Comparison of ENCODE assay signal across 9 mouse cellular contexts in genomic region chr5:77217724-77218123, GRCm38 (mm10). TPM values are rescaled to one million over a fixed set of nuclear protein-coding genes. Genes with fewer than 3 reads are reported as not detected.
DNase-seq lines count a peak whose midpoint lies in the region; ATAC-seq lines count a peak whose summit lies in the region.
"Had no signal": no experiment of that assay in that cellular context is flagged by ENCODE, and none has a peak within 500 bp of the region (broad histone marks: within the 10 kb centered on the region; RNA-seq: fewer than 3 reads in every experiment).

No protein-coding gene starts in this region.

- no peaks in the 10 kb centered on the region for H3K36me3 ChIP-seq in heart, embryonic 14.5 days (ENCODE audit: control insufficient read depth, insufficient read depth, low read length)
- no peaks in the 10 kb centered on the region for H3K36me3 ChIP-seq in embryonic facial prominence, embryonic 15.5 days
- H3K36me3 ChIP-seq in liver, embryonic 12.5 days, result no peaks in the 10 kb centered on the region
- H3K36me3 ChIP-seq: G1E had no signal

- 15% methylated on average over 2 of the region's 2 CpGs for WGBS in heart, embryonic 14.5 days
- 12% methylated on average over 2 of the region's 2 CpGs for WGBS in embryonic facial prominence, embryonic 15.5 days
- WGBS in liver, embryonic 12.5 days (ENCODE audit: insufficient replicate concordance), result 14% methylated on average over 2 of the region's 2 CpGs

- no peak for DNase-seq in heart, adult 11 months
- DNase-seq in 3T3-L1 (ENCODE audit: low read depth, low spot score), result peak; percentile 74
- DNase-seq in cerebellum, postnatal 25 days, result no peak
- DNase-seq in spleen, postnatal 36 days (ENCODE audit: low spot score in 2 of 2), result no peak
- DNase-seq in adrenal gland, adult 2 months, result no peak

- no peaks in the 10 kb centered on the region for H3K9me3 ChIP-seq in heart, embryonic 14.5 days (ENCODE audit: control insufficient read depth, low read length)
- H3K9me3 ChIP-seq in embryonic facial prominence, embryonic 15.5 days (replicated peaks), result no peaks in the 10 kb centered on the region
- no peaks in the 10 kb centered on the region for H3K9me3 ChIP-seq in liver, embryonic 12.5 days (replicated peaks)

- peak; percentile 50; the same call in 1 of the 2 replicates for ATAC-seq in heart, embryonic 14.5 days (ENCODE audit: insufficient number of reproducible peaks, insufficient read depth, low FRiP score, low read depth)
- ATAC-seq in embryonic facial prominence, embryonic 15.5 days (ENCODE audit: insufficient number of reproducible peaks, low FRiP score, low TSS enrichment, low read depth), result peak; percentile 62; the same call in 1 of the 2 replicates
- ATAC-seq in liver, embryonic 12.5 days, result no peak

- no peaks in the 10 kb centered on the region for H3K4me1 ChIP-seq in heart, embryonic 14.5 days (ENCODE audit: control insufficient read depth in 2 of 2, insufficient read depth in 2 of 2, low read length in 2 of 2)
- 0 out of 2 replicates have a peak, but pooled peaks cover 4% of the 10 kb centered on the region for H3K4me1 ChIP-seq in embryonic facial prominence, embryonic 15.5 days
- H3K4me1 ChIP-seq in liver, embryonic 12.5 days, result 0 out of 2 replicates have a peak, but pooled peaks cover 5% of the 10 kb centered on the region

- H3K9ac ChIP-seq in heart, embryonic 14.5 days (ENCODE audit: low read length), result no peak overlapping the region
- no peak overlapping the region for H3K9ac ChIP-seq in embryonic facial prominence, embryonic 15.5 days
- H3K9ac ChIP-seq in liver, embryonic 12.5 days, result no peak overlapping the region

- H3K27ac ChIP-seq in heart, embryonic 14.5 days (replicated peaks in 1 of 2; ENCODE audit: control insufficient read depth in 1 of 2, insufficient read depth in 1 of 2, low read depth in 2 of 2, low read length in 2 of 2), result no peak overlapping the region
- H3K27ac ChIP-seq in embryonic facial prominence, embryonic 15.5 days (replicated peaks), result no peak overlapping the region
- no peak overlapping the region for H3K27ac ChIP-seq in liver, embryonic 12.5 days

- peak overlapping the region in 1 of 2 experiments; percentile 21; a peak in 1 of 4 replicates for H3K4me3 ChIP-seq in heart, embryonic 14.5 days (ENCODE audit: control insufficient read depth in 1 of 2, insufficient read depth in 1 of 2, low read depth in 1 of 2, low read length in 2 of 2)
- 0 out of 2 replicates have a peak overlapping the region, but pooled peaks have one; percentile 24 for H3K4me3 ChIP-seq in embryonic facial prominence, embryonic 15.5 days (replicated peaks)
- no peak overlapping the region; the same call in 1 of the 2 replicates for H3K4me3 ChIP-seq in liver, embryonic 12.5 days

- peak overlapping the region; percentile 42 for H3K4me2 ChIP-seq in heart, embryonic 14.5 days (ENCODE audit: low read length)
- peak overlapping the region; percentile 33 for H3K4me2 ChIP-seq in embryonic facial prominence, embryonic 15.5 days (replicated peaks)
- peak overlapping the region; percentile 48 for H3K4me2 ChIP-seq in liver, embryonic 12.5 days

- no peaks in the 10 kb centered on the region for H3K27me3 ChIP-seq in heart, embryonic 14.5 days (ENCODE audit: control insufficient read depth, insufficient read depth, low read length)
- no peaks in the 10 kb centered on the region for H3K27me3 ChIP-seq in embryonic facial prominence, embryonic 15.5 days
- H3K27me3 ChIP-seq in liver, embryonic 12.5 days (replicated peaks), result no peaks in the 10 kb centered on the region; the same call in 1 of the 2 replicates

RNA-seq across cellular contexts. Expression of gene Spink2, which starts 6.5 kb away (rescaled TPM):
- 4.7 and 5.3 TPM in 2 replicates for polyA plus RNA-seq in heart, embryonic 14.5 days (2014; fragmentation: Nextera tagmentation; extraction: Ambion mirVana)
- 1.6 and 2.0 TPM in 2 replicates for polyA plus RNA-seq in embryonic facial prominence, embryonic 15.5 days (2015; fragmentation: Nextera tagmentation; extraction: Ambion mirVana)
- polyA plus RNA-seq in liver, embryonic 12.5 days (2016; fragmentation: Nextera tagmentation; extraction: Ambion mirVana), result 0.23 TPM in 1 of 2 replicates, not detected in the other
- total RNA-seq in adrenal gland, adult 2 months (2021), result under 1 TPM in 1 of 2 experiments, not detected in 1; 0.52 TPM
- polyA plus RNA-seq in adrenal gland, adult 2 months (2012; rRNA removed), result 0.20 TPM in 1 of 2 replicates, not detected in the other
- total RNA-seq: G1E had no signal
- polyA plus RNA-seq: G1E had no signal

RNA-seq across cellular contexts. Expression of gene Rest, which starts 47.6 kb away (rescaled TPM):
- polyA plus RNA-seq in heart, embryonic 14.5 days (2014; fragmentation: Nextera tagmentation; extraction: Ambion mirVana), result 26.1 and 26.7 TPM in 2 replicates
- polyA plus RNA-seq in embryonic facial prominence, embryonic 15.5 days (2015; fragmentation: Nextera tagmentation; extraction: Ambion mirVana), result 35.7 and 36.3 TPM in 2 replicates
- polyA plus RNA-seq in liver, embryonic 12.5 days (2016; fragmentation: Nextera tagmentation; extraction: Ambion mirVana), result 12.3 and 12.9 TPM in 2 replicates
- total RNA-seq in adrenal gland, adult 2 months (2021), result 10 to 100 TPM; 18.9 to 19.6 TPM
- 6.9 and 7.8 TPM in 2 replicates for polyA plus RNA-seq in adrenal gland, adult 2 months (2012; rRNA removed)
